Mouse (Mus musculus): ENCODE data around the gene Srp68. TPM values are rescaled to one million over a fixed set of nuclear protein-coding genes. Genes with fewer than 3 reads are reported as not detected.

Srp68 gene
- polyA plus RNA-seq, 1 experiment from 2014 or later, result 63.7 TPM

- 93% methylated on average over 13 of the region's 13 CpGs for WGBS
Observed at GRCm38 (mm10) chr11:116213877-116214510, 60.0 kb downstream of the Srp68 start.

GRCm38 (mm10) chr11:116212847-116213246, 61.2 kb downstream of the Srp68 start:
- H3K9ac ChIP-seq, result no peak overlapping the region
- WGBS, result 97% methylated on average over 6 of the region's 6 CpGs
- ATAC-seq (ENCODE audit: low FRiP score), result no peak

More at GRCm38 (mm10) chr11:116213877-116214510, 60.0 kb downstream of the Srp68 start:
- no peak overlapping the region for H3K27ac ChIP-seq
- no peak overlapping the region for H3K4me3 ChIP-seq
- H3K27me3 ChIP-seq, result no peaks in the 10 kb centered on the region
- peaks cover 7% of the 10 kb centered on the region; the same call in 1 of the 2 replicates for H3K4me1 ChIP-seq (replicated peaks)
- no peak for ATAC-seq (ENCODE audit: low FRiP score)
- no peak overlapping the region for H3K9ac ChIP-seq
- peaks cover 8% of the 10 kb centered on the region for H3K36me3 ChIP-seq
- no peaks in the 10 kb centered on the region for H3K9me3 ChIP-seq
- H3K4me2 ChIP-seq, result no peak overlapping the region

GRCm38 (mm10) chr11:116210696-116211095, 63.3 kb downstream of the Srp68 start:
- Histone ChIP-seq H3K4me1 (replicated peaks) (no peaks in the 10 kb centered on the region), H3K27ac (no peak overlapping the region), H3K9ac (no peak overlapping the region), H3K36me3 (peaks cover 29% of the 10 kb centered on the region), H3K4me2 (no peak overlapping the region), H3K9me3 (no peaks in the 10 kb centered on the region), H3K27me3 (no peaks in the 10 kb centered on the region), H3K4me3 (no peak overlapping the region)
- no peak for ATAC-seq (ENCODE audit: low FRiP score)
- 77% methylated on average over 5 of the region's 5 CpGs for WGBS

More at GRCm38 (mm10) chr11:116212847-116213246, 61.2 kb downstream of the Srp68 start:
- Histone ChIP-seq H3K4me1 (replicated peaks) (no peaks in the 10 kb centered on the region), H3K27me3 (no peaks in the 10 kb centered on the region), H3K4me2 (no peak overlapping the region), H3K27ac (no peak overlapping the region), H3K9me3 (no peaks in the 10 kb centered on the region), H3K36me3 (peaks cover 10% of the 10 kb centered on the region), H3K4me3 (no peak overlapping the region)

- Histone ChIP-seq H3K4me3 (no peak overlapping the region), H3K27me3 (no peaks in the 10 kb centered on the region), H3K9ac (no peak overlapping the region), H3K4me1 (replicated peaks) (no peaks in the 10 kb centered on the region), H3K27ac (no peak overlapping the region), H3K36me3 (peaks cover 39% of the 10 kb centered on the region), H3K9me3 (no peaks in the 10 kb centered on the region), H3K4me2 (no peak overlapping the region)
- no peak for ATAC-seq (ENCODE audit: low FRiP score)
- 83% methylated on average over 8 of the region's 8 CpGs for WGBS
Observed at GRCm38 (mm10) chr11:116209257-116209656, 64.8 kb downstream of the Srp68 start.

- no peaks in the 10 kb centered on the region for H3K27me3 ChIP-seq
- no peak overlapping the region for H3K27ac ChIP-seq
- no peak overlapping the region for H3K9ac ChIP-seq
- no peak for ATAC-seq (ENCODE audit: low FRiP score)
- no peak overlapping the region for H3K4me3 ChIP-seq
- H3K9me3 ChIP-seq, result no peaks in the 10 kb centered on the region
- H3K4me2 ChIP-seq, result no peak overlapping the region
- H3K4me1 ChIP-seq (replicated peaks), result no peaks in the 10 kb centered on the region
- peaks cover 39% of the 10 kb centered on the region for H3K36me3 ChIP-seq
- 94% methylated on average over 3 of the region's 3 CpGs for WGBS
Observed at GRCm38 (mm10) chr11:116208660-116209059, 65.4 kb downstream of the Srp68 start.

GRCm38 (mm10) chr11:116206678-116207077, 67.3 kb downstream of the Srp68 start:
- ATAC-seq (ENCODE audit: low FRiP score), result no peak
- no peak overlapping the region for H3K27ac ChIP-seq
- no peak overlapping the region for H3K9ac ChIP-seq
- WGBS, result 81% methylated on average over 4 of the region's 4 CpGs
- H3K4me1 ChIP-seq (replicated peaks), result no peaks in the 10 kb centered on the region
- no peaks in the 10 kb centered on the region for H3K27me3 ChIP-seq
- H3K36me3 ChIP-seq, result peaks cover 36% of the 10 kb centered on the region
- H3K4me3 ChIP-seq, result no peak overlapping the region
- no peaks in the 10 kb centered on the region for H3K9me3 ChIP-seq
- no peak overlapping the region for H3K4me2 ChIP-seq

GRCm38 (mm10) chr11:116203150-116203549, 70.9 kb downstream of the Srp68 start:
- no peaks in the 10 kb centered on the region for H3K9me3 ChIP-seq
- H3K4me2 ChIP-seq, result no peak overlapping the region
- H3K4me3 ChIP-seq, result no peak overlapping the region
- ATAC-seq (ENCODE audit: low FRiP score), result no peak
- WGBS, result 92% methylated on average over 3 of the region's 3 CpGs
- H3K4me1 ChIP-seq (replicated peaks), result peaks cover 6% of the 10 kb centered on the region
- peaks cover 30% of the 10 kb centered on the region for H3K36me3 ChIP-seq
- H3K27ac ChIP-seq, result no peak overlapping the region
- no peak overlapping the region for H3K9ac ChIP-seq
- no peaks in the 10 kb centered on the region for H3K27me3 ChIP-seq

DNA sequence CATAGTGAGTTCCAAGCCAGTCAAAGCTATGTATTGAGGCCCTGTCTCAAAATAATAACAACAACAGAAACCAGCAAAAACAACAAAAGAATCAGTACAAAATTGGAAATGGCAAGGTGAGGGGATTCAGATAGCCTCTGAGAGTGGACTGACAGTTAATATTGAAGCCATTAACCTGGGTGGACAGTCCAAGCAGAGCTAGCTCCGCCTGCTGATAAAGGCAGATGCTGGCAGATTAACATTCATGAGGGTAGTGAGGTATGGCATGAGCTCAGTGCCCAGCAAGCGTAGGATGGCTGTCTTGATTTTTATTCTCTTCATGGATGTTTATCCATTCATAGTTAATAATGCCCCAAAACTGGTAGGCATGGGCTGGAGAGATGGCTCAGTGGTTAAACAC, 72.9 kb downstream of the Srp68 start:
- Histone ChIP-seq H3K36me3 (peaks cover 25% of the 10 kb centered on the region), H3K9ac (no peak overlapping the region), H3K4me2 (no peak overlapping the region), H3K9me3 (no peaks in the 10 kb centered on the region), H3K4me3 (no peak overlapping the region), H3K27me3 (no peaks in the 10 kb centered on the region), H3K4me1 (replicated peaks) (peaks cover 21% of the 10 kb centered on the region), H3K27ac (no peak overlapping the region)
- no peak for ATAC-seq (ENCODE audit: low FRiP score)
- WGBS, result 95% methylated on average over 2 of the region's 2 CpGs

GRCm38 (mm10) chr11:116198639-116199531, 75.1 kb downstream of the Srp68 start, which contains the start of the genes Ten1 and Acox1:
Gene Ten1 (plus strand): TSS chr11:116198855.
Gene Acox1 (minus strand): TSS chr11:116199045.
- ATAC-seq (ENCODE audit: low FRiP score), result peak; percentile 99

DNA sequence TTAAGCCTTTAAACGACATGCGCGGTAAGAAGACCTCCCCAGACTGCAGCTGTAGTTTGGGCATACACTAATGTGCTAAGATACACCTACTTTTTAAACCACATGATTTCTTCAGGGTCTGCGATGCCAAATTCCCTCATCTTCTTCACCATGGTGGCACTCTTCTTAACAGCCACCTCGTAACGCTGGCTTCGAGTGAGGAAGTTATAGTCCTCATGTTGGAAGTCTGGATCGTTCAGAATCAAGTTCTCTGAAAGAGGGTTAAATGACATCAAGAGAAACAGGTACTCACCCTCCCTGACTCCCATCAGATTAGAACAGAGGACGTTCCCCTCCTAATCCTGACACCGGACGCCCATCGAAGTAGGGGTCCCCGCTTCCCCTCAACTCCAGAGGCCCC, 75.9 kb downstream of the Srp68 start:
- Histone ChIP-seq H3K4me2 (peak overlapping the region; percentile 69), H3K9me3 (no peaks in the 10 kb centered on the region), H3K36me3 (peaks cover 19% of the 10 kb centered on the region), H3K27me3 (no peaks in the 10 kb centered on the region), H3K27ac (peak overlapping the region; percentile 99), H3K4me3 (peak overlapping the region; percentile 71), H3K4me1 (replicated peaks) (peaks cover 35% of the 10 kb centered on the region), H3K9ac (peak overlapping the region; percentile 90)
- peak; percentile 4; the same call in 1 of the 2 replicates for ATAC-seq (ENCODE audit: low FRiP score)
- 26% methylated on average over 13 of the region's 13 CpGs for WGBS

More at GRCm38 (mm10) chr11:116198639-116199531, 75.1 kb downstream of the Srp68 start, which contains the start of the genes Ten1 and Acox1:
- H3K9ac ChIP-seq, result peak within 1 kb of the TSS; percentile 90
- no peaks in the 10 kb centered on the region for H3K9me3 ChIP-seq
- peak within 1 kb of the TSS; percentile 99 for H3K27ac ChIP-seq
- WGBS, result under 1% methylated on average over 62 of the region's 62 CpGs
- peak within 1 kb of the TSS; percentile 69 for H3K4me2 ChIP-seq
- H3K4me1 ChIP-seq (replicated peaks), result peaks cover 35% of the 10 kb centered on the region
- H3K27me3 ChIP-seq, result no peaks in the 10 kb centered on the region
- H3K36me3 ChIP-seq, result peaks cover 19% of the 10 kb centered on the region
- peak within 1 kb of the TSS; percentile 71 for H3K4me3 ChIP-seq

GRCm38 (mm10) chr11:116197584-116197906, 76.5 kb downstream of the Srp68 start:
- WGBS, result 93% methylated on average over 6 of the region's 6 CpGs
- Histone ChIP-seq H3K4me3 (peak overlapping the region; percentile 71), H3K9me3 (no peaks in the 10 kb centered on the region), H3K9ac (no peak overlapping the region), H3K27ac (no peak overlapping the region), H3K4me1 (replicated peaks) (peaks cover 35% of the 10 kb centered on the region), H3K36me3 (peaks cover 19% of the 10 kb centered on the region), H3K27me3 (no peaks in the 10 kb centered on the region), H3K4me2 (peak overlapping the region; percentile 69)
- no peak for ATAC-seq (ENCODE audit: low FRiP score)

GRCm38 (mm10) chr11:116196866-116197583, 77.0 kb downstream of the Srp68 start:
- Histone ChIP-seq H3K9ac (no peak overlapping the region), H3K4me2 (peak overlapping the region; percentile 69), H3K36me3 (peaks cover 19% of the 10 kb centered on the region), H3K27ac (no peak overlapping the region), H3K4me3 (peak overlapping the region; percentile 71), H3K27me3 (no peaks in the 10 kb centered on the region), H3K9me3 (no peaks in the 10 kb centered on the region), H3K4me1 (replicated peaks) (peaks cover 35% of the 10 kb centered on the region)
- 96% methylated on average over 18 of the region's 18 CpGs for WGBS
- no peak for ATAC-seq (ENCODE audit: low FRiP score)
